Mouse (Mus musculus) G1E (cell line): Measurements from ENCODE around the gene Pepd.

Experiments
- CTCF ChIP-seq: IDR thresholded peaks from 2 replicates; pipeline ENCODE4 v1.5.1; 2012; ENCODE audit warnings: low read depth, low read length, inconsistent platforms, mixed read lengths
- GATA1 ChIP-seq: IDR thresholded peaks from 2 replicates; pipeline ENCODE4 v1.6.1; 2012; ENCODE audit warnings: borderline replicate concordance, low read length, inconsistent platforms, mixed read lengths
- POLR2AphosphoS5 ChIP-seq: IDR thresholded peaks from 2 replicates; pipeline ENCODE4 v1.6.1; 2012; ENCODE audit warnings: low read depth, low read length, inconsistent platforms; ENCODE audit not compliant: insufficient replicate concordance
- TAL1 ChIP-seq: conservative IDR thresholded peaks from 2 replicates; pipeline ENCODE4 v1.6.1; 2012; ENCODE audit warnings: low read depth, low read length, inconsistent platforms, mixed read lengths

DNA sequence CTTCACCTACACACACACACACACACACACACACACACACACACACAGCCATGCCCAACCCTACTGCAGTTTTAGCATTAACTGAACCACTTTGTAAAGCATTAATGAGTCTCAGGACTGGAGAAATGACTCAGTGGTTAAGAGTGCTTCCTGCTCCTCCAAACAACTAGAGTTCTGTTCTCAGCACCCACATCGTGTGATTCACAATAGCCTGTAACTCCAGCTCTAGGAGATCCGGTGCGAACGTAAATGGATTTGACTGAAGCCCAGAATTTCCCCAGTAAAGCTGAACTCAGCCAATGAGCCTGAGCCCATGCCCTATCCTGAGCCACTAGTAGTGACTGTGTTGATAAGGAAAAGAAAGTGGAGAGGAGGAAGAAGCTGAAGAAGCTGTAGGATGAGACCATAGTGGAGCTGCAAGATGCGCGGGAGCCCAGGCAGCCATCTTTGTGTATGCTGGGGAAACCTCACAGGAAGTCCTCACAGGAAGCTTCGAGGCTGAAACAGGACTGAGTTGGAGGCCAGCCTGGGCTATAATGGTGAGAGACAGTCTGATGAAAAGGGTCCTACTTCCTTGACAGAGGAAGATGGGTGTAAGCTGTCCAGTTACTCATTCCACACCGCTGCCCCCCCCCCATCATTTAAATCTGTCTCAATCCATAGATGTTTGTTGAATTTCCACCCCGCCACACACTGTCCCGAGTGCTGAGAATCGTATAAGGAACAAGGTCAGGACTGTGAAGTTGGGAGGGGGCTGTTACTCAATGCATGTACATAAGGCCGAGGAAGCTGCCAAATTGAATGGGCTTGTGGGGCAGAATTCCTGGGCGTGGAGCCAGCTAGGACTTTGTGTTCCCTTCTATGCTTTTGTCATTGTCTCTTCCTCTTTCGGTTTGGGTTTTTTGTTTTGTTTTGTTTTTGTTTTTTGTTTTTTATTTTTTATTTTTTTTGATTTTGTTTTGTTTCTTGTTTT, 152.4 kb downstream of the Pepd start:
- TF ChIP-seq CTCF (no peak), GATA1 (no peak), TAL1 (no peak), POLR2AphosphoS5 (no peak)
